Mouse (Mus musculus): Measurements from ENCODE around the gene Mllt1. TPM values are rescaled to one million over a fixed set of nuclear protein-coding genes. Genes with fewer than 3 reads are reported as not detected.
"Not testable (repeated sequence)": the region's sequence is repeated elsewhere in the genome, so short reads cannot be mapped to it uniquely, and the experiment has no call there.

The Mllt1 gene
- total RNA-seq, 2 experiments from 2014 or later, result 28.3 to 30.8 TPM

- DNase-seq, result no peak
- intact Hi-C loops (cut with DNase I), result loop anchor here (5.0 kb wide), 3 partner anchors 41 to 131 kb away; partner anchors contain the start of gene Rfx2
Observed at GRCm38 (mm10) chr17:56938751-56939150, 3.5 kb upstream of the Mllt1 start.

GRCm38 (mm10) chr17:56936731-56937130 is 1.5 kb upstream of the Mllt1 start:
- no peak for DNase-seq
- intact Hi-C loops (cut with DNase I), result loop anchor here (5.0 kb wide), 3 partner anchors 39 to 129 kb away; partner anchors contain the start of gene Rfx2

GRCm38 (mm10) chr17:56934545-56935330 is 477 bp downstream of the Mllt1 start:
- DNase-seq, result no peak

GRCm38 (mm10) chr17:56933395-56933794 is 1.8 kb downstream of the Mllt1 start:
- no peak for DNase-seq
- intact Hi-C loops (cut with DNase I), result loop anchor here (5.0 kb wide), 1 partner anchor 54 kb away; no protein-coding TSS in a partner anchor

More at GRCm38 (mm10) chr17:56934545-56935330, 477 bp downstream of the Mllt1 start:
- intact Hi-C loops (cut with DNase I), result loop anchor here (5.0 kb wide), 4 partner anchors 37 to 127 kb away; partner anchors contain the start of gene Rfx2

GRCm38 (mm10) chr17:56930026-56930425 is 5.2 kb downstream of the Mllt1 start:
- no peak for DNase-seq
- intact Hi-C loops (cut with DNase I), result loop anchor here (5.0 kb wide), 1 partner anchor 57 kb away; no protein-coding TSS in a partner anchor

GRCm38 (mm10) chr17:56929530-56929929 is 5.7 kb downstream of the Mllt1 start:
- intact Hi-C loops (cut with DNase I), result no loop called here
- no peak for DNase-seq

GRCm38 (mm10) chr17:56929101-56929500 is 6.1 kb downstream of the Mllt1 start:
- intact Hi-C loops (cut with DNase I), result no loop called here
- no peak for DNase-seq

- DNase-seq, result no peak
- intact Hi-C loops (cut with DNase I), result no loop called here
Observed at GRCm38 (mm10) chr17:56925998-56926397, 9.2 kb downstream of the Mllt1 start.

- intact Hi-C loops (cut with DNase I), result no loop called here
- no peak for DNase-seq
Observed at GRCm38 (mm10) chr17:56919725-56920124, 15.5 kb downstream of the Mllt1 start.

- intact Hi-C loops (cut with DNase I), result no loop called here
- no peak for DNase-seq
Observed at GRCm38 (mm10) chr17:56917166-56917565, 18.0 kb downstream of the Mllt1 start.

GRCm38 (mm10) chr17:56913444-56913843 is 21.8 kb downstream of the Mllt1 start:
- intact Hi-C loops (cut with DNase I), result no loop called here
- no peak for DNase-seq

GRCm38 (mm10) chr17:56913023-56913422 is 22.2 kb downstream of the Mllt1 start:
- intact Hi-C loops (cut with DNase I), result no loop called here
- no peak for DNase-seq

- DNase-seq; intact Hi-C loops (cut with DNase I): not testable (repeated sequence)
Observed at GRCm38 (mm10) chr17:56909764-56910163, 25.5 kb downstream of the Mllt1 start.

GRCm38 (mm10) chr17:56907887-56908286 is 27.3 kb downstream of the Mllt1 start:
- intact Hi-C loops (cut with DNase I), result no loop called here
- peak; percentile 41 to 61 for DNase-seq

GRCm38 (mm10) chr17:56907096-56907495 is 28.1 kb downstream of the Mllt1 start:
- intact Hi-C loops (cut with DNase I), result no loop called here
- DNase-seq, result no peak

- intact Hi-C loops (cut with DNase I), result no loop called here
- no peak for DNase-seq
Observed at GRCm38 (mm10) chr17:56906166-56906565, 29.0 kb downstream of the Mllt1 start.

- DNase-seq, result no peak
- intact Hi-C loops (cut with DNase I), result no loop called here
Observed at GRCm38 (mm10) chr17:56902698-56903097, 32.5 kb downstream of the Mllt1 start.

GRCm38 (mm10) chr17:56897630-56898195 is 37.5 kb downstream of the Mllt1 start:
- peak; percentile 85 to 91 for DNase-seq
- intact Hi-C loops (cut with DNase I), result loop anchor here (1.0 to 5.0 kb wide), 3 partner anchors 40 to 89 kb away; partner anchors contain the start of gene Mllt1

- intact Hi-C loops (cut with DNase I), result loop anchor here (1.0 to 5.0 kb wide), 3 partner anchors 41 to 88 kb away; partner anchors contain the start of gene Mllt1
Observed at GRCm38 (mm10) chr17:56896513-56897129, 38.6 kb downstream of the Mllt1 start.

GRCm38 (mm10) chr17:56895368-56895918 is 39.8 kb downstream of the Mllt1 start:
- intact Hi-C loops (cut with DNase I), result loop anchor here (5.0 kb wide), 1 partner anchor 42 kb away; the partner anchor contains the start of gene Mllt1
- no peak for DNase-seq

More at GRCm38 (mm10) chr17:56896513-56897129, 38.6 kb downstream of the Mllt1 start:
- DNase-seq, result no peak

- intact Hi-C loops (cut with DNase I), result no loop called here
- no peak for DNase-seq
Observed at GRCm38 (mm10) chr17:56890018-56890417, 45.2 kb downstream of the Mllt1 start.

Measured in heart, postnatal 10 days (tissue).